Mouse (Mus musculus): ENCODE measurements at regions not wholly inside any gene's neighbourhood (a gene's known extent, or its start where the extent isn't known, plus 50 kb on each side); places are given as distances from the start of the nearest gene placed in this dataset.
"Not testable (repeated sequence)": the region's sequence is repeated elsewhere in the genome, so short reads cannot be mapped to it uniquely, and the experiment has no call there.

DNA sequence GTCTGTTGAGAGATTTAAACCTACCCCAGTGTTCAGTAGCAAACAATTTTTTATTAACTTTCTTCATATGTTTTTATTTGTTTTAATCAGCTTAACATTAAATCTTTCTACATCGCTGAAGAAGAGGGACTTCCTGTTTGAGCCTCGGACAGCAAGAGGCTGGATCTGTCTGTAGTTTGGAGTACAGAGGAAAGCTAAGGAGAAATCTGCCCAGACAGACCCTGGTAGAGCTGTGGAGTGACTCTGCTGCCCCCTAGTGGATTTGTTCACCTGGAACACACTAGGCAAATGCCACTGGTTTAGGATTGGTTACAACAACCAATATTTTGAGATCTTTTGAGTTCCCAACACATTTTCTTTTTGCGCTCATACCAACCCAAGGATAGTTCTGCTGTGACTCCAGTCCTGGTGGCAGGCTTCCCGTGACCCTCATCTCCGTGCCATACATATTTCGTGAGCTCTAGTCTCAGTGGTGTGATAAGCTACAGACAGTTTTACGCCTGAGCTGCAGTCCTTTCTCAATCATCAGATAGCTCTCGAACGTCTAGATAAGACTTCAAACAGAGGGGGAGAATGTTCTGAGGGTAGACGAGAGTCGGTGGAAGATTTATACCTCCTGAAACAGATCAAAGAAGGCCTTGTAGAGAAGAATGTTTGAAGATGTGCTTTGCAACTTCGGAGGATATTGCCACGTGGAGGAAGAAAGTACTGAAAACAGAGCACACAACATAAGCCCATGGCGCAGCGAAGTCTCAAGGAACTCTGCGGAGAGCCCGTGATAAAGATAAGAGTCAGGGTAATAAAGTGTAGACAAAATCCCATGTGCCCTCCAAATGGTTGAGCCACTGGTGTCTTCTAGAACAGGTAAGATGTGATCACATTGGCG lies 119.0 kb upstream of the Nabp1 start:
- peak; percentile 81 for DNase-seq (ENCODE audit: low spot score)

DNA sequence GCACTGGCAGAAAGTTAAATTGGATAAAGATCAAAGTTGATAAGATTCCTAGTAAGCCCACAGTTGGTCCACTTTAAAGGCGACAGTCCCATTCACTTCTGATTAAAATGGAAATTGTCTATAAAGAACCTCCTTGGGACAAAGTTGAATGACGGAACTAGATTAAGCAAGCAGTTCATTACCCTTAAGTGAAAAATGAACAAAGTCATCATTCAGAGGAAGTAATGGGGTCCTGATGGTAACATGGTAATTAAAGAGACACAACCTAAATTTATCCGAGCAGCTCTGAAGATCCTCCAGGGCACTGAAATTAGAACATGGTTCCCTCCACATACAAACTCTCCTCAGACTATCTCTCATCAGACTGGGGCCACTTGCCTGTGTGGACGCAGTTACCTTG lies 116.4 kb upstream of the Nabp1 start:
- no peak for DNase-seq (ENCODE audit: low spot score)

DNA sequence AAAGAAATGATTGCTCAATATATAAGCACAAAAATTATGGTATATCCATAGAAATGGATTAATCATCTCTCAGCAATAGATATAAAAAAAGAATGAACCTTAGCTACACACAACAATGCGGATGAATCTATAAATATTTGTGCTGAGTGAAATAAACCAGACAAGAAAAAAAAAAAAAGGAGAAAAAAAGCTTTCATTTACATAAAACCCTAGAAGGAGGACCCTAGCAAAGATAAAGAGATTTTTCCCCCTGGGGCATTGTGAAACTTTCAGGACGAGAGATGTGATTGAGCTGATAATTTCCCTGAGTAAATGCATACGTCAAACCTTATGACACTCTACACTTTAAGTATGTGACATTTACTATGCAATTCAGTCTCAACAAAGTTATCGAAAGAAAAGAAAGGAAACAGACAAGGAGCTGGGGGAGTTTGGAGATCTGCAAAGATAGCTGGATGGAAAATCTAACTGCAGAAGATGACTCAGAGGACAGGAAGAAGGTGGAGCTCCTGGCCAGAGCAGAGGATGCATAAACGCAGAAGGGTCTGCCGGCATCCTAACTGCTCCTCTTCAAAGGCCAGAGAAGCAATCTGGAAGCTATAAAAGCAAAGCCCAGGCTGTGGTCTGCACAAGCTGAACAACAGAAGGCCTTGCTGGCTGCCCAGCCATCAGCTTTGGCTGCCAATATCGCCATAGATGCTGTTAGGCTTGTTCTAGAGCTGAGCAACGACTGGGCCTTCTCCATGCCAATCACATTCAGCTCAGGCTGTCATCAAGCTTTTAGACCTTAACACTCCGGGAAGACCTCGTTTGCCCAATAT lies 115.6 kb upstream of the Nabp1 start:
- DNase-seq (ENCODE audit: low spot score): no peak

DNA sequence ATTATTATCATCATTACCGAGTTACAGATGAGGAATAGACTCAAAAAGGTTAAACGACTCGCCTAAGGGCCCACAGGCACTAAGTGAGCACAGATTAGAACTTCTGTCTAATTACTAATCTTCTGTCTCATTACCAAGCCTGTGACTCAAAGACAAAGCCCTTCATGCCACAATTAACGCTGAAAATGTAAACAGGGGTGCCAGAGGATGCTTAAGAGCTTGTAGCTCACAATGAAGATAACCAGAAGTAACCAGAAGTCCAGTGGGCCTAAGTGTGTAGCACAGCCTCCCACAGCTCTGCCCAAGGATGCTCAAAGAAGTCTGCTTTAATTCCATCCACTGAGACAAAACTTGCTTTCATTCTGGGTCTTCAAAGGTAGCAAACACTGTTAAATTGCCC lies 113.7 kb upstream of the Nabp1 start:
- no peak for DNase-seq (ENCODE audit: low spot score)

DNA sequence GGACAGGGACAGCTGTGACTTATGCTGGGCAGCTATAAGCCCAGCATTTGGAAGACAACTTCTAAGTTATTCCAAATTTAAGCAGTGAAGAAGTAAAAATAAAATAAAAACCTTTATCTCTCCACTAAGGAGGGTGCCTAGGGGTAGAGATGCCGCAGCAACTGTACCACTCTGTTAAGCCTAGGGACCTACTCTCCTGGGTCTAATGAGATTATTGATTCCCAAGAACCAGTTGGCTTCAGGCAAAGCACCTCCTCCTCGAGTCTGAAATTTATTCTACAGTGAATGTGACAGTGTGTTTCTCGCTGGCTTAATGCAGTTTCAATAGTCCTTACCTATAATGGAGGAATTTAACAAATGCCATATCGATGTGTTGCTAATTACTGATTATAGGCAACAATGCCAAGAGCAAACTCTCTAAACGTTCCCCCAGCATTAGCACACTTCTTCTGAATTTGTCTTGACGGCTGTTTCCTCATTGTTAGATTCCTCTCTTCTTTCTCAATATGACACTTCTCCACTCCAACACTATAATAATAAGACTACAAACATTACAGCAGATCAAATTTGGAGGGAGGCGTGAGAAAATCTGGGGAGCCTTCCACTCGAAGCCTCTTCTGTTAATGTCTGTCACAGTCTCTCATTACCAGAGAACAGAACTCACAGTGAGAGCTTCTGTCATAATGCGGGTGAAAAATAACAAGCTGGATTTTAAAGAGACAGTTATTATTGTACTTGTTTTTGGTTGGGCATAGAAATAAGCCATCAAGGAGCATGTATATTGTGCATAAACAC lies 112.6 kb upstream of the Nabp1 start:
- no peak for DNase-seq (ENCODE audit: low spot score)

DNA sequence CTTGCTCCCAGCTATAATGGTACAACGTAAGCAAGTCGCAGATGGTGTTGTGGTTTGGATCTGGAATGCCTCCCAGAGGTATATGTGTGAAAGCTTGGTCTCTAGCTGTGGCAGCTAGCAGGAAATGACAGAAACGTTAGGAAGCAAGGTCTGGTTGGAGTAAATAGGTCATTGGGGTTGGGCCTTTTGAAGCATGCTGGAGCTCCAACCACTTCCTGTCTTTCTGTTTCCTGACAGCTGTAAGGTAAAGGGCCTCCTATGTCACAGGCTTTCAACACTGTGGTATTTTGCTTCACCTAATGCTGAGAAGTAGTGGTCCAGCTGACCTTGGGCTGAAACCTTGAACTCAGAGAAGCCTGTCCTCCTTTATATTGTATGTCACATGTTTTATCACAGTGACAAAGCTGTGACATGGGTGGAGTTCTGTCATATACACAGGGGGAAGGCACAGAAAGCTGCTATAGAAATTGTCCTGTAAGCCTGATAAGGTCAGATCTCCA lies 106.8 kb upstream of the Nabp1 start:
- no peak for DNase-seq (ENCODE audit: low spot score)

DNA sequence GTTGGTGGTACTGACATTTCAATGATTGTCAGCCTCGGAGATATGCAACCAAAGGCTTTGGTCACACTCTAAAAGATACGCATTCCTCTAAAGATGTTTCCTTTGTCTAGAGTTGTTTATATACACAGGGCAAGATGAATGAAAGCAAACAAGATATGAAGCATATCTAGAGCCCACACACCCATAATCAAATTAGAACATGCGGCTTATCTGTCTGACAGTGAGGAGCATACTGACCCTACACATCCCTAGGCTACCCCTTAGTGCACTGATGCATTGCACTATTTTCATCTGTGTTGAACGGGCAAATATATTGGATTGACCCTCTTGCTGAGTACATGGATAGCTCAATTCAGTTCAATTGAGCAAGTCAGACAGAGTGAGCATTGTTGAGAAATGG lies 105.6 kb upstream of the Nabp1 start:
- no peak for DNase-seq (ENCODE audit: low spot score)

DNA sequence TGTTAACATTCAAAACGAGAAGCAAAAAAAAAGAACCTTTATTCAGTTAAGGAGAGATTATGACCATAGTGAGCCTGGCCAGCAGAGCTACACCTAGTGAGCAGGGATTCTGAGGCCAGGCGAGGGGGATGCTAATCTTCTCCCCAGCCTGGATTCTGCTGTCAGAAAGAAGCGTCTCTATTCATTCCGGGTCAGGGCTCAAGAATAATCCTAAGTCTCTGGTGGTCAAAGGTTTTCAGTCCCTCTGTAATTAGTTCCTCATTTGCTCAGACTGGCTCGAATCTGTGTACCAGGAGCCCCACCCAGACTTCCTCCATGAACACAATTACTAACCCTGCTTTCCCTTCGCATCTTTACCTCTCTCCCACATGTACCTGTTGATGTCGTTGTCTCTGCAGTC lies 101.8 kb upstream of the Nabp1 start:
- no peak for DNase-seq (ENCODE audit: low spot score)

DNA sequence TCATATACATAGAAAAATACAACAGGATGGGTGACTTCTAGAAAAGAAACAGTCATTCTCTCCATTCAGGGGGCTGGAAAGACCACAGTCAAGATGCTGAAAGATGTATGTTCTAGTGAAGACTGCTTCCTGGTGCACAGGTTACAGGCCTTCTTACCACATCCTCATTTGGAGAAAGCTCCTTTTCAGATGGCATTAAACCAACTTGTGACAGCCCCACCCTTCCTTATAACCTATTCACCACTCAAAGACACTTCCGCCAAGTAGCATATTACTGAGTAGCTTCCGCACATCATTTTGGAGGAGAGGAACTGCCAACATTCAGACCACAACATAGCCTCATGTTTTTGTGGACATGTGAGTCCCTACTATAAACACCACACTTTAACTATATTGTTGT lies 99.5 kb upstream of the Nabp1 start:
- no peak for DNase-seq (ENCODE audit: low spot score)

DNA sequence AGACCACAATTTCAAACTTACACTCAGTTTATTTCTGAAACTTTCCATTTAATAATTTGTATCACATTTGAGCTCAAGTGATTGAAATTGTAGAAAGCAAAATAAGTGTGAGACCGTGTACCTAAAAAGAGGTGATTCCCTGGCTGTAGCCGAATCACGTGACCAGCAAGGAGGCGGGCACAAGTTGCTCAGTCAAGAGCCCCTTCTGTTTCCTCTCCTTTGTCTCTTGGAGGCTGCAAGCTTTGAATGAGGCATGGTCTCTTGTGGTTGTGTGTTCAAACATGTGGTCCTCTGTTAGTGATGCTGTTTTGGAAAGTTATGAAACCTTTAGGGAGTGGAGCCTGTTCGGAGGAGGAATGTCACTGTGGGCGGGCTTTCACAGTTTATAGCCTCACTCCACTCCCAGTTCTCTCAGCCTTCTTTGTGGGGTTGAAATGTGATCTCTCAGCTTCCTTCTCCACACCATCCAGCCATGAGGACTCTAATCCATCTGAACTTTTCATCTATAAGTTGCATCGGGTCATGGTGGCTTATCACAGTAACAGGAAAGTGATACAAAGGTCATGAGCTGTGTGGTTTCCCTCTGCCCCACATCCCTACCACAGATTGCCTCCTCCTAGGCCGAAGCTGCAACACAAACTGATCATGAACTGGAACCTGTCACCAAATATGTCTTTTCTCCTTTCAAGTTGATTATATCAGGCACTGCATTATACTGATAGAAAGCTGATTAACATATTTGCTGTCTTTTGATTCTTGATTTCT lies 94.3 kb upstream of the Nabp1 start:
- no peak for DNase-seq (ENCODE audit: low spot score)

DNA sequence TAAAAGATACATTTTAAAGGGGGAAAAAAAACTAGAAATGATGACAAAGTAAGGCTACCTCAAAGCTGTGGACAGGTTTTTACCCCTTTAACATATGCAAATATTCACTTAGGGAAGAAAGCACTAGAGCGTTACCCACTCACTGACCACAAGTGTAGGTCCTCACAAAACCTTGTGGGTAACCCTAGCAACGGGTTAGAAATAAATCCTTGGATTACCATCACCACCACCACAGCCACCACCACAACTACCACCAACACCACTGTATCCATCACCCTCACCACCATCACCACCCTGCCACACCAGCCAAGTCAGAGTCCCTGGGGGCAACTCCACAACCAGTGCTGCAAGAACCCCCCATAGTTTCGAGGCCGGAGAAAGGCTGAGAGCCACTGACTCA lies 91.4 kb upstream of the Nabp1 start:
- DNase-seq (ENCODE audit: low spot score): no peak

DNA sequence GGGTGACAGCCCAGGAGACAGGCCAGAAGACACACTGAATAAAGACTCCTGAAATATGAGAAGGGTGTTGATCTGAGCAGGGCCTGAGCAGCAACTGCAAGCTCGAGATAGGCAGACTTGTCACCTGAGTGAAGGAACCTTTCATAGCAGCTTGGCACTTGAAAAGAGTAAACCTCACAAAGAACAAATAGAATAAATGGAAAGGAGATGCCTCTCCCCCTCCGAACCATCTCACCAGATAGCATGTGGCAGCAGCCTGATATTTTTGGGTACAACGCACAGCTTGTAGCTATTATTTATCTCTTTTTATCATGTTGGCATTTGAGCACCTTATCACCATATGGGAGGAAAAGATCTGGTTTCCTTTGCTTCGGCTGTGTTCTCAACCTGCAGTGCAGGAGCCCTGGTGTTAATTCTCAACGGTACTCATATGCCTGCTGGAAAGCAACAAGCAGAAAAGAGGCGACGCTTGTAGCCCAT lies 88.0 kb upstream of the Nabp1 start:
- DNase-seq (ENCODE audit: low spot score): no peak

DNA sequence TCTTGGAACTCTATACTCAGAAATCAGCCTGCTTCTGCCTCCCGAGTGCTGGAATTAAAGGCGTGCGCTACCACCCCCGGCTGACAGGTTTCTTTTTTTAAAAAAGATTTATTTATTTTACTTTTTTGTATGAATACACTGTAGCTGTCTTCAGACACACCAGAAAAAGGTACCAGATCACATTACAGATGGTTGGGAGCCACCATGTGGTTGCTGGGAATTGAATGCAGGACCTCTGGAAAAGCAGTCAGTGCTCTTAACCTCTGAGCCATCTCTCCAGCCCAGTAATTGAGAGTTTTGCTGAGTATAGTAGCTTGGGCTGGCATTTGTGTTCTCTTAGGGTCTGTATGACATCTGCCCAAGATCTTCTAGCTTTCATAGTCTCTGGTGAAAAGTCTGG lies 78.4 kb upstream of the Nabp1 start:
- DNase-seq (ENCODE audit: low spot score): not testable (repeated sequence)

DNA sequence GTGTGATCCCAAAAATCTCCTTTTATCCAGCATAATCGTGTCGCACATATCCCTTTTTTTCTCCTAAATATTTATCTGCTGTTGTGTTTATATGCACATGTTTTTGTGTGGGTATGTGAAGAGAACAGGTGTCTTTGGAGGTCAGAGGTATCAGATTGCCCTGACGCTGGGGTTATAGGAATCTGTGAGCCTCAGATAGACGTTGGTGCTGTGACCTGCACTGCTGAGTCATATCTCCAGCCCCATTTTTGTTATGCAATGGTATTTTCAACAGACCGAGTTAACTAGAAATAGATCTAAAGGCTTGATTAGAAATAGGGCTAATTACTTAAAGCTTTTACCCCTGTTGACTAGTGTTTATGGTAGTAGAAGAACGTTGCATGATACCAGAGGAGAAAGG lies 75.5 kb upstream of the Nabp1 start:
- DNase-seq (ENCODE audit: low spot score): no peak

DNA sequence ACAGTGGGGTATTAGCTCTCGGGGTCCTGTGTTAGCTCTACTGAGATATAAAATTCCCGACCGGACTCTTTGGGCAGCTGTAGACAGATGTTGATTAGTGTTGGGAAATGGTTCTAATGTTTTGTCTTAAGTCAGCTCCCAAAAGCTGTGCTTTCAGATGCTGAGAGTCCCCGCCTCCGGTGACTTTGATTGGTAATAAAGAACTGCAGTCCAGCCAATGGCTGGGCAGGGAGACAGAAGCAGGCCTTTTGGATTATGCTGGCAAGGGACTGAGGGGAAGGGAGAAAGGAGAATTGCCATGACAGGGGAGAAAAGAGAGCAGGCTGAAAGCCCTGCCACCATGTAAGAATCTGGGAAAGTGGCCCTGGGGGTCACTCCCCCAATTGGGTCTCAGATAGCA lies 73.4 kb upstream of the Nabp1 start:
- no peak for DNase-seq (ENCODE audit: low spot score)

DNA sequence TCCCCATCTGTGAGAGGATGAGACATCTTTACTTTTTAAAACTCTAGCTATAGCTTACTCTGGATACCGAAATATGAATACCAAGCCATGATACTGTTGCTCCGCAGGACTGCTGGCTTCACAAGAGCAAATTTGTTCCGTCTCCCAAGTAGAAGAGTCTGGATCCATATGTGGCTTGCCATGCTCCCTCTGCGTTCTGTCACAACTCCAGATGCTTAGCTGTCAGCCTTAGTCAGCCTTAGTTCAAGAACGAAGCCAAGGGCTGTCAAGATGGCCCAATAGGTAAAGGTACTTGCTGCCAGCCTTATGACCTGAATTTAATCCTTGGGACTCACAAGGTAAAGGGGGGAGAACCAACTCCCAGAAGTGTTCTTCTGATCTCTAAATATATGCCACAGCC lies 64.6 kb upstream of the Nabp1 start:
- DNase-seq (ENCODE audit: low spot score): no peak

DNA sequence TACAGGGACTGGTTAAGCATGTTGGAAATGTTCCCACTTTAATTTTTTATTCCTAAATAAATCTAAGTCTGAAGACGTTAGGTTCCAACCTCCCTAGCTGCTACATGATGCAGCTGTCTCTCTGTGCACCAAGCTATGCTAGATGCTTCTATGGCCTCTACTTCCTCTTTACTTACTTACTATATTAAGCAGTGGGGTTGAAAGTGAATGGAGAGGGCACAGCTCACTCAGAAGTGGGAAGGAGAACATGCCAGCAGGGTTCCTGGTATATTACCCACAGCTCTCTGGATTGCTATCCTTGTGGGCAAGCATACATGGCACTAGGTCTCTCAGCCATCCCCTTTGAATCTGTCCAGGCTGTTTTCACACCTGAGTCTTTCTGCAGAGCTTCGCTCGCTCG lies 61.4 kb upstream of the Nabp1 start:
- DNase-seq (ENCODE audit: low spot score): no peak

DNA sequence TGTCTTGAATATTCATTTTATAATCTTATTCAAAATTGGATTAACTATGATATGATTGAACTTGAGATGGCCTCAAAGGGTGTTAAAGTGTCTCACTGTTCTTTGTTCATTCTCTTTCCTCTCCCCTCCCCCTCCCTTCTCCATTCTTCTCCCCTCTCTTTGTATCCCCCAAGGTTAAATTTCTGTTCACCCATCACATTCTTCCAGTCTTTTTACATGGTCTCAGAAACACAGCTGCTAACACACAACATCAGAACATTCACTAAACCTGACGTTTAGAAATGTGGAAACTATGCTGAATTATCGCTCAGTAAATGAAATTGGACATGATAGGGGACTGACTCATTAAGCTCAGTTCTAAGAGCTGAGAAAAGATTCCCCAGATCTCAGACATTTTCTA lies 60.6 kb upstream of the Nabp1 start:
- no peak for DNase-seq (ENCODE audit: low spot score)

DNA sequence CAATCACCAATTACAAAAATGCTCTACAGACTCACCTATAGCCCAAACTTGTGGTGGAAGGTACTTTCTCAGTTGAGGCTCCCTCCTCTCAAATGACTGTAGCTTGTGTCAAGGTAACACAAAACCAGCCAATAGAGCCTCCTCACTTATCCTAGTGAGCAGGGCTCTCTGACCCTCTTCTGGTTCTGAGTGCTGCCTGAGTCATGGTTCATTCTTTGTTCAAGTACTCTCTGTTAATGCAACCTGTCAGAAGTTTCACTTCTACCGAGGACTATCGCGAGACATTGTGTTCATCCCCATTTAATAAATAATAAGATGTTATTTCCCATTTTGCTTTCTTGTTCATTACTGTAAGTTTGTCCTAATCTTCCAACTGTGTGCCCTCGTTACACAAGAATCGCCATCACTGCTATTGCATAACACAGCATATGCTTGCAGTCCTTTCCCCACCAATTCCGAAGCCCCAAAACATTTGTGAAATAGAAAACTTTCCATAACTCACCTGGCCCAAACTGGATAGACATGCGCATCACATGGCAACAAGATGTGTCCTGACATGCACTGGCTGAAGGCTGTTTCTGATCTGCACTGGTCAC lies 59.6 kb upstream of the Nabp1 start:
- no peak for DNase-seq (ENCODE audit: low spot score)

DNA sequence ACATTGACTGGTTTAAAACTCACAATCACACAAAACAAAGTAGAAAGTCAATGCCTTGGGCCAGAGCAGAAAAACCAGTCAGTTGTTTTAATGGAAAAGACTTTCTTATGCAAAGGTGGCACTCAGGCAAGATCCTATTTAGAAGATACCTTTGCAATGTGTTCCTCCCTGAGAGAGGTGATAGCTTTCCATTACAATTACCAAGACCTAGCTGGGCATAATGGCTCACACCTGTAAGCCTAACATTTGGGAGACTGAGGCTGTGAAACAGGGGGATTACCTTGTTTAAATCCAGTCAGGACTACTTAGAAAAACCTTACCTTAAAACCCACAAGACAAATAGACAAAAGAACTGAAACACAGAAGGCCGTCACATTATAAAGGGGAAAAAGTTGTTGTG lies 57.9 kb upstream of the Nabp1 start:
- no peak for DNase-seq (ENCODE audit: low spot score)

DNA sequence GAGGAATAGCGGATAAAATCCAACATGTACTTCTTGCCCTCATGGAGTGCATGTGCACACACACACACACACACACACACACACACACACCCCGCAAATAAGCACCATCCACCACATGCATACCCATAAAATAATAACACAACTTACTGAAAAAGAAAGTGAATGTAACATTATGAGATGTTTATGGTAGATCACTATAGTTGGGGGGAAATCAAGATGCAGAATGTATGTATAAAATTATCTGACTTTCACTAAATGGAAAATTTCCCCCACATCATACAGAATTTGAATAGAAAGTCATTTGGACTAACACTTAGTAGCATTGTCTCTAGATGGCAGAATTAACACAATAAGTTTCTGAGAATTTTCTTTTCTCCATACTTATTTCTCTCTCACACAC lies 57.2 kb upstream of the Nabp1 start:
- DNase-seq (ENCODE audit: low spot score): no peak
